Mouse (Mus musculus): ENCODE measurements around the gene Vax1. TPM values are rescaled to one million over a fixed set of nuclear protein-coding genes. Genes with fewer than 3 reads are reported as not detected.
A peak's percentile ranks its signal among the peaks of the same experiment; 100 is the strongest.

Vax1 gene
- polyA plus RNA-seq (2012; rRNA removed): 0.98 and 1.6 TPM in 2 replicates

- TF ChIP-seq CTCF (IDR thresholded peaks at IDR 0.05; ENCODE audit: extremely low read depth, insufficient read depth, low read length): no peak
- no peak for TF ChIP-seq POLR2A (IDR thresholded peaks at IDR 0.05; ENCODE audit: extremely low read depth, insufficient read depth, low read length)
- Histone ChIP-seq H3K27ac (ENCODE audit: insufficient read depth, low read length) (no peak within 1 kb of the TSS), H3K4me1 (ENCODE audit: control insufficient read depth, insufficient read depth, low read length) (no peaks in the 10 kb centered on the region), H3K4me3 (ENCODE audit: insufficient read depth, low read length) (peak within 1 kb of the TSS; percentile 22; the same call in 1 of the 2 replicates)
These were observed at the start of gene Vax1 for GRCm38 (mm10) chr19:59169936-59170765. Gene Vax1, minus strand, starts transcription at chr19:59170056.

- no peak within 1 kb of the TSS for H3K4me3 ChIP-seq (ENCODE audit: insufficient read depth, low read length)
- no peak within 1 kb of the TSS for H3K27ac ChIP-seq (ENCODE audit: insufficient read depth, low read length)
- TF ChIP-seq CTCF (IDR thresholded peaks at IDR 0.05; ENCODE audit: extremely low read depth, insufficient read depth, low read length) (no peak), POLR2A (IDR thresholded peaks at IDR 0.05; ENCODE audit: extremely low read depth, insufficient read depth, low read length) (no peak)
- no peaks in the 10 kb centered on the region for H3K4me1 ChIP-seq (ENCODE audit: control insufficient read depth, insufficient read depth, low read length)
These were observed 49.1 kb upstream of the Vax1 start, which contains the start of gene Kcnk18 for GRCm38 (mm10) chr19:59218991-59219390. Gene Kcnk18, plus strand, starts transcription at chr19:59219214.

GRCm38 (mm10) chr19:59216891-59217290, 47.0 kb upstream of the Vax1 start:
- H3K4me3 ChIP-seq (ENCODE audit: insufficient read depth, low read length): no peak overlapping the region
- no peak overlapping the region for H3K27ac ChIP-seq (ENCODE audit: insufficient read depth, low read length)
- H3K4me1 ChIP-seq (ENCODE audit: control insufficient read depth, insufficient read depth, low read length): no peaks in the 10 kb centered on the region
- TF ChIP-seq POLR2A (IDR thresholded peaks at IDR 0.05; ENCODE audit: extremely low read depth, insufficient read depth, low read length) (no peak), CTCF (IDR thresholded peaks at IDR 0.05; ENCODE audit: extremely low read depth, insufficient read depth, low read length) (no peak)

GRCm38 (mm10) chr19:59208986-59209385, 39.1 kb upstream of the Vax1 start:
- Histone ChIP-seq H3K27ac (ENCODE audit: insufficient read depth, low read length) (no peak overlapping the region), H3K4me1 (ENCODE audit: control insufficient read depth, insufficient read depth, low read length) (no peaks in the 10 kb centered on the region), H3K4me3 (ENCODE audit: insufficient read depth, low read length) (no peak overlapping the region)
- TF ChIP-seq POLR2A (IDR thresholded peaks at IDR 0.05; ENCODE audit: extremely low read depth, insufficient read depth, low read length) (no peak), CTCF (IDR thresholded peaks at IDR 0.05; ENCODE audit: extremely low read depth, insufficient read depth, low read length) (no peak)

- Histone ChIP-seq H3K4me1 (ENCODE audit: control insufficient read depth, insufficient read depth, low read length) (no peaks in the 10 kb centered on the region), H3K4me3 (ENCODE audit: insufficient read depth, low read length) (no peak overlapping the region), H3K27ac (ENCODE audit: insufficient read depth, low read length) (no peak overlapping the region)
- no peak for TF ChIP-seq POLR2A (IDR thresholded peaks at IDR 0.05; ENCODE audit: extremely low read depth, insufficient read depth, low read length)
- peak; percentile 83 for TF ChIP-seq CTCF (IDR thresholded peaks at IDR 0.05; ENCODE audit: extremely low read depth, insufficient read depth, low read length)
These were observed 38.6 kb upstream of the Vax1 start for GRCm38 (mm10) chr19:59208475-59208874.

GRCm38 (mm10) chr19:59198161-59198560, 28.3 kb upstream of the Vax1 start:
- Histone ChIP-seq H3K27ac (ENCODE audit: insufficient read depth, low read length) (no peak overlapping the region), H3K4me1 (ENCODE audit: control insufficient read depth, insufficient read depth, low read length) (no peaks in the 10 kb centered on the region), H3K4me3 (ENCODE audit: insufficient read depth, low read length) (no peak overlapping the region)
- TF ChIP-seq POLR2A (IDR thresholded peaks at IDR 0.05; ENCODE audit: extremely low read depth, insufficient read depth, low read length): no peak
- TF ChIP-seq CTCF (IDR thresholded peaks at IDR 0.05; ENCODE audit: extremely low read depth, insufficient read depth, low read length): peak; percentile 54

GRCm38 (mm10) chr19:59196111-59196666, 26.3 kb upstream of the Vax1 start:
- no peak overlapping the region for H3K27ac ChIP-seq (ENCODE audit: insufficient read depth, low read length)
- no peak overlapping the region for H3K4me3 ChIP-seq (ENCODE audit: insufficient read depth, low read length)
- no peaks in the 10 kb centered on the region for H3K4me1 ChIP-seq (ENCODE audit: control insufficient read depth, insufficient read depth, low read length)
- TF ChIP-seq POLR2A (IDR thresholded peaks at IDR 0.05; ENCODE audit: extremely low read depth, insufficient read depth, low read length): no peak
- peak; percentile 56 for TF ChIP-seq CTCF (IDR thresholded peaks at IDR 0.05; ENCODE audit: extremely low read depth, insufficient read depth, low read length)

- no peaks in the 10 kb centered on the region for H3K4me1 ChIP-seq (ENCODE audit: control insufficient read depth, insufficient read depth, low read length)
- H3K27ac ChIP-seq (ENCODE audit: insufficient read depth, low read length): no peak overlapping the region
- TF ChIP-seq CTCF (IDR thresholded peaks at IDR 0.05; ENCODE audit: extremely low read depth, insufficient read depth, low read length) (no peak), POLR2A (IDR thresholded peaks at IDR 0.05; ENCODE audit: extremely low read depth, insufficient read depth, low read length) (no peak)
- no peak overlapping the region for H3K4me3 ChIP-seq (ENCODE audit: insufficient read depth, low read length)
These were observed 25.4 kb upstream of the Vax1 start for GRCm38 (mm10) chr19:59195181-59195770.

- Histone ChIP-seq H3K4me1 (ENCODE audit: control insufficient read depth, insufficient read depth, low read length) (no peaks in the 10 kb centered on the region), H3K27ac (ENCODE audit: insufficient read depth, low read length) (no peak overlapping the region), H3K4me3 (ENCODE audit: insufficient read depth, low read length) (no peak overlapping the region)
- TF ChIP-seq CTCF (IDR thresholded peaks at IDR 0.05; ENCODE audit: extremely low read depth, insufficient read depth, low read length) (no peak), POLR2A (IDR thresholded peaks at IDR 0.05; ENCODE audit: extremely low read depth, insufficient read depth, low read length) (no peak)
These were observed 24.3 kb upstream of the Vax1 start for GRCm38 (mm10) chr19:59193986-59194820.

Data from cortical plate, adult 2 months (tissue).